10 mouse cellular contexts compared by ENCODE assay signal in the genomic region with DNA sequence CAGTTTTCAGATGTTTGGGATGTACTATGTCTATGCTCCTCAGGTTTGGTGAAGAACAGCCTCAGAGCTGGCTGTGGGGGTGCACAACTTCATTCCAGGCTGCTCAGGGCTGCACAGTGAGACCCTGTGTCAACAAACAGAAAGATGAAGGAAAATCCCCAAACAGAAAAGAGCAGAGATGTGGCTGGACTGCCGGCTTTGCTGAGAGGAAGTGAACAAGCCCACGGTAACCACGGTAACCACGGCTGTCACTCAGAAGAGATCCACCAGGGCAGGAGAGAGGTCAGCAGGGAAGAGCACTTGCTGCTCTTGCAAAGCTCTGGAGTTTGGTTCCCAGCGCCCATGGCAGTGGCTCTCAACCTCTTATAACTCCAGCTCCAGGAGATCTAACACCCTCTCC. TPM values are rescaled to one million over a fixed set of nuclear protein-coding genes. Genes with fewer than 3 reads are reported as not detected.
DNase-seq lines count a peak whose midpoint lies in the region; ATAC-seq and TF ChIP-seq lines count a peak whose summit lies in the region.
"Had no signal": no experiment of that assay in that cellular context is flagged by ENCODE, and none has a peak within 500 bp of the region (broad histone marks: within the 10 kb centered on the region; RNA-seq: fewer than 3 reads in every experiment).

No protein-coding gene starts in this region.

- H3K4me3 ChIP-seq in cerebellum, adult 2 months (replicated peaks; ENCODE audit: insufficient read depth, low read depth, low read length) = no peak overlapping the region
- H3K4me3 ChIP-seq in liver, embryonic 13.5 days (replicated peaks) = no peak overlapping the region
- no peak overlapping the region for H3K4me3 ChIP-seq in liver, embryonic 11.5 days (ENCODE audit: low read depth, low read length)
- H3K4me3 ChIP-seq in embryonic facial prominence, embryonic 11.5 days (ENCODE audit: low read depth, low read length) = no peak overlapping the region
- no peak overlapping the region for H3K4me3 ChIP-seq in intestine, embryonic 15.5 days (replicated peaks)
- H3K4me3 ChIP-seq: erythroblast, embryonic 14.5 days; limb, embryonic 15.5 days had no signal

- H3K27ac ChIP-seq in cerebellum, adult 2 months (ENCODE audit: insufficient read depth, low read length) = peak overlapping the region; percentile 13; the same call in 1 of the 2 replicates
- H3K27ac ChIP-seq in liver, embryonic 13.5 days = no peak overlapping the region
- H3K27ac ChIP-seq in liver, embryonic 11.5 days (ENCODE audit: low read depth, low read length) = no peak overlapping the region
- no peak overlapping the region for H3K27ac ChIP-seq in embryonic facial prominence, embryonic 11.5 days (replicated peaks; ENCODE audit: low read depth, low read length)
- H3K27ac ChIP-seq in intestine, embryonic 15.5 days = no peak overlapping the region
- H3K27ac ChIP-seq: limb, embryonic 15.5 days had no signal

- ATAC-seq in liver, embryonic 13.5 days (ENCODE audit: low read depth) = peak; percentile 32; the same call in 1 of the 2 replicates
- ATAC-seq in liver, embryonic 11.5 days (replicated peaks; ENCODE audit: low FRiP score) = no peak
- ATAC-seq in embryonic facial prominence, embryonic 11.5 days (replicated peaks; ENCODE audit: insufficient number of reproducible peaks, low FRiP score, low TSS enrichment, low read depth) = no peak; the same call in 1 of the 2 replicates
- ATAC-seq in megakaryocyte progenitor cell, adult 5-6 weeks (replicated peaks; ENCODE audit: poor library complexity) = peak; percentile 71
- no peak for ATAC-seq in intestine, embryonic 15.5 days

- no peaks in the 10 kb centered on the region for H3K9me3 ChIP-seq in liver, embryonic 13.5 days (replicated peaks)
- no peaks in the 10 kb centered on the region for H3K9me3 ChIP-seq in liver, embryonic 11.5 days (ENCODE audit: control insufficient read depth, low read length)
- H3K9me3 ChIP-seq in embryonic facial prominence, embryonic 11.5 days (replicated peaks; ENCODE audit: control insufficient read depth, low read length) = no peaks in the 10 kb centered on the region
- no peaks in the 10 kb centered on the region for H3K9me3 ChIP-seq in intestine, embryonic 15.5 days
- H3K9me3 ChIP-seq: limb, embryonic 15.5 days had no signal

- peak in 1 of 2 experiments; percentile 50 for DNase-seq in cerebellum, adult 2 months
- no peak for DNase-seq in cerebellum, adult 8-10 months
- no peak for DNase-seq in liver, embryonic 13.5 days
- no peak for DNase-seq in liver, embryonic 11.5 days (ENCODE audit: low spot score)
- DNase-seq in embryonic facial prominence, embryonic 11.5 days (ENCODE audit: low spot score) = peak; percentile 61
- no peak for DNase-seq in right cerebral cortex, adult 18-20 months

- H3K9ac ChIP-seq in liver, embryonic 13.5 days = no peak overlapping the region
- no peak overlapping the region for H3K9ac ChIP-seq in liver, embryonic 11.5 days (ENCODE audit: low read depth, low read length)
- H3K9ac ChIP-seq in embryonic facial prominence, embryonic 11.5 days (replicated peaks; ENCODE audit: low read length) = no peak overlapping the region
- no peak overlapping the region for H3K9ac ChIP-seq in intestine, embryonic 15.5 days
- H3K9ac ChIP-seq: limb, embryonic 15.5 days had no signal

- H3K4me2 ChIP-seq in liver, embryonic 13.5 days = no peak overlapping the region
- H3K4me2 ChIP-seq in liver, embryonic 11.5 days = no peak overlapping the region; the same call in 1 of the 2 replicates
- no peak overlapping the region for H3K4me2 ChIP-seq in embryonic facial prominence, embryonic 11.5 days (ENCODE audit: low read depth, low read length)
- no peak overlapping the region for H3K4me2 ChIP-seq in intestine, embryonic 15.5 days (replicated peaks)
- H3K4me2 ChIP-seq: limb, embryonic 15.5 days had no signal

- TF ChIP-seq CTCF in cerebellum, adult 2 months (IDR thresholded peaks at IDR 0.05; ENCODE audit: borderline replicate concordance, insufficient read depth, low read depth, low read length) = no peak

- H3K36me3 ChIP-seq in liver, embryonic 13.5 days = peaks cover under 1% of the 10 kb centered on the region; the same call in 1 of the 2 replicates
- no peaks in the 10 kb centered on the region; the same call in 1 of the 2 replicates for H3K36me3 ChIP-seq in liver, embryonic 11.5 days (ENCODE audit: control insufficient read depth, insufficient read depth, low read length)
- H3K36me3 ChIP-seq in embryonic facial prominence, embryonic 11.5 days (replicated peaks; ENCODE audit: control insufficient read depth, insufficient read depth, low read depth, low read length) = no peaks in the 10 kb centered on the region
- no peaks in the 10 kb centered on the region; the same call in 1 of the 2 replicates for H3K36me3 ChIP-seq in intestine, embryonic 15.5 days

- no peaks in the 10 kb centered on the region for H3K27me3 ChIP-seq in cerebellum, adult 2 months (ENCODE audit: control insufficient read depth, insufficient read depth, low read length)
- H3K27me3 ChIP-seq in liver, embryonic 13.5 days = no peaks in the 10 kb centered on the region
- H3K27me3 ChIP-seq in liver, embryonic 11.5 days (replicated peaks; ENCODE audit: control insufficient read depth, insufficient read depth, low read length) = no peaks in the 10 kb centered on the region
- no peaks in the 10 kb centered on the region for H3K27me3 ChIP-seq in embryonic facial prominence, embryonic 11.5 days (ENCODE audit: control insufficient read depth, insufficient read depth, low read length)
- H3K27me3 ChIP-seq in intestine, embryonic 15.5 days (replicated peaks) = no peaks in the 10 kb centered on the region
- H3K27me3 ChIP-seq: limb, embryonic 15.5 days had no signal

- WGBS in cerebellum, adult 2 months = 34% methylated on average over 5 of the region's 5 CpGs
- 2% methylated on average over 5 of the region's 5 CpGs for WGBS in liver, embryonic 13.5 days (ENCODE audit: insufficient replicate concordance)
- 14% methylated on average over 5 of the region's 5 CpGs for WGBS in liver, embryonic 11.5 days
- WGBS in embryonic facial prominence, embryonic 11.5 days = 34% methylated on average over 5 of the region's 5 CpGs
- WGBS in intestine, embryonic 15.5 days = 17% methylated on average over 5 of the region's 5 CpGs

- peaks cover 63% of the 10 kb centered on the region for H3K4me1 ChIP-seq in cerebellum, adult 2 months (ENCODE audit: control insufficient read depth, insufficient read depth, low read length)
- H3K4me1 ChIP-seq in liver, embryonic 13.5 days (replicated peaks) = peaks cover 19% of the 10 kb centered on the region
- peaks cover 25% of the 10 kb centered on the region for H3K4me1 ChIP-seq in liver, embryonic 11.5 days (replicated peaks; ENCODE audit: control insufficient read depth, insufficient read depth, low read length)
- no peaks in the 10 kb centered on the region for H3K4me1 ChIP-seq in embryonic facial prominence, embryonic 11.5 days (ENCODE audit: control insufficient read depth, insufficient read depth, low read length)
- peaks cover 11% of the 10 kb centered on the region; the same call in 1 of the 2 replicates for H3K4me1 ChIP-seq in intestine, embryonic 15.5 days (replicated peaks)

- TF ChIP-seq POLR2A in cerebellum, adult 2 months (IDR thresholded peaks at IDR 0.05; ENCODE audit: borderline replicate concordance, insufficient read depth, low read length) = no peak

RNA-seq across cellular contexts. Expression of a gene that starts 14.1 kb away (rescaled TPM):
- 307 and 318 TPM in 2 replicates for polyA plus RNA-seq in cerebellum, adult 2 months (2012; rRNA removed)
- 8.5 and 10.8 TPM in 2 replicates for polyA plus RNA-seq in liver, embryonic 13.5 days (2015; fragmentation: Nextera tagmentation; extraction: Ambion mirVana)
- 26.8 and 29.9 TPM in 2 replicates for polyA plus RNA-seq in liver, embryonic 11.5 days (2014; fragmentation: Nextera tagmentation; extraction: Ambion mirVana)
- 41.8 and 43.2 TPM in 2 replicates for polyA plus RNA-seq in embryonic facial prominence, embryonic 11.5 days (2014; fragmentation: Nextera tagmentation; extraction: Ambion mirVana)
- total RNA-seq in megakaryocyte progenitor cell, adult 5-6 weeks (2015) = 24.7 and 25.4 TPM in 2 replicates
- total RNA-seq in megakaryocyte progenitor cell, adult 5-6 weeks (2017) = 26.2 and 32.0 TPM in 2 replicates
- 46.0 and 49.1 TPM in 2 replicates for polyA plus RNA-seq in intestine, embryonic 15.5 days (2015; fragmentation: Nextera tagmentation; extraction: Ambion mirVana)

Comparison
In these comparisons a context has a peak if more than half of its experiments do, and no peak if none do; other contexts are left out.
1. ATAC-seq: peak in liver, embryonic 13.5 days (single experiment) and megakaryocyte progenitor cell, adult 5-6 weeks (single experiment); none in liver, embryonic 11.5 days (single experiment), embryonic facial prominence, embryonic 11.5 days (single experiment) and intestine, embryonic 15.5 days (single experiment).